Mouse (Mus musculus): ENCODE measurements around the gene Gpsm3. TPM values are rescaled to one million over a fixed set of nuclear protein-coding genes. Genes with fewer than 3 reads are reported as not detected.

Gene Gpsm3
- polyA plus RNA-seq, 1 experiment, result 4.2 TPM

DNA sequence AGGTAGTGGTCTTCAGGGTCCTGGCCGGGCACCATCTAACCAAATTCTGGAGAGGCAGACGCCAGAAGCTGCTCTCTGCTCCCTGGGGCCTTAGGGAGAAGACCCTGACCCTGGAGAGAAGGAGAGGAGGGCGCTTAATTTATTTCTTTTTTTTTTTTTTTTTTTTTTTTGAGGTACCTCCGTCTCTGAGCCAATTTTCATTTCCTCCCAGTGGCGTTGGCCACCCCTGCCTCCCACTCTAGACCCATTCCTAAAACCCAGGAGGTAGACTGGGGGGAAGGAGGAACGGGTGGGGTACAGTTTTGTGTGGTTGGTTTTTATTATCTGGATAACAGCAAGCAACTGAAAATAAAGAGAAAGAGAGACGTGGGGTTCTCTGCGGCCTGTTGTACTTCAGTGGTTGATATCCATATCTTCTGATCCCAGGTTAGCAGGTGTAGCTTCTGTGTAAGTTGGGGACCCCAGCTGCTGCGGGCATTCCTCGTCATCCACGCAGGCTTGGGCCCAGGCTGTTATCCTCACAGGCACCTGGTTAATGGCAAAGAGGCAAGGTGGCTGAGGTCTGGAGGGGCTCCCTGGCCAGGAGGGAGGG, 23.5 kb downstream of the Gpsm3 start:
- Histone ChIP-seq H3K36me3 (ENCODE audit: control insufficient read depth, insufficient read depth, low read length, poor library complexity, severe bottlenecking) (no peaks in the 10 kb centered on the region), H3K4me3 (ENCODE audit: low read depth, low read length) (no peak overlapping the region), H3K27ac (ENCODE audit: insufficient read depth, low read length) (no peak overlapping the region), H3K9me3 (replicated peaks; ENCODE audit: control insufficient read depth, insufficient read depth, low read length, poor library complexity, severe bottlenecking) (no peaks in the 10 kb centered on the region), H3K27me3 (ENCODE audit: control insufficient read depth, insufficient read depth, low read length, poor library complexity, severe bottlenecking) (no peaks in the 10 kb centered on the region), H3K4me1 (ENCODE audit: control insufficient read depth, insufficient read depth, low read length) (no peaks in the 10 kb centered on the region), H3K9ac (ENCODE audit: low read depth, poor library complexity, severe bottlenecking) (no peak overlapping the region)
- TF ChIP-seq CTCF (IDR thresholded peaks at IDR 0.05; ENCODE audit: low read depth, low read length) (no peak), POLR2A (IDR thresholded peaks at IDR 0.05; ENCODE audit: insufficient read depth, low read length) (no peak), EP300 (IDR thresholded peaks at IDR 0.05; ENCODE audit: insufficient read depth, low read depth, low read length) (no peak)

DNA sequence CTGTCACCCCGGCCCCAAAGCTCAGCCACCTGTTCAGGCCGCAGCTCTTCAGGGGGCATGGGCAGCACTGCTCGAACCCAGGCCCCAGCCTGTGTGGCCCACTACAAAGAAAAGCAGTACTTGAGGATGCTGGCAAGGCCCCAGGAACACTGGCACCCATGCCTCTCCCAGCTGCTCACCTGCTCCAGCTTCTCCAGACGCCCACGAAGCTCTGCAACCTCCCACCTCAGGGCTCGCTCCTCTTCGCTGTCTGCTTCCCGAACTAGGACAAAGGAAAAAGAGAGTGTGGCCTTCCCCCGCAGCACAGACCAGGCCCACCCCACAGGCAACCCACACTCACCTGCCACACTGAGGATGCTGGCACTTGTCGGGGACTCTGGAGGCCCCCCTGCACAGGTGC, 24.2 kb downstream of the Gpsm3 start:
- no peaks in the 10 kb centered on the region for H3K36me3 ChIP-seq (ENCODE audit: control insufficient read depth, insufficient read depth, low read length, poor library complexity, severe bottlenecking)
- no peaks in the 10 kb centered on the region for H3K9me3 ChIP-seq (replicated peaks; ENCODE audit: control insufficient read depth, insufficient read depth, low read length, poor library complexity, severe bottlenecking)
- TF ChIP-seq CTCF (IDR thresholded peaks at IDR 0.05; ENCODE audit: low read depth, low read length) (no peak), POLR2A (IDR thresholded peaks at IDR 0.05; ENCODE audit: insufficient read depth, low read length) (no peak), EP300 (IDR thresholded peaks at IDR 0.05; ENCODE audit: insufficient read depth, low read depth, low read length) (no peak)
- no peaks in the 10 kb centered on the region for H3K4me1 ChIP-seq (ENCODE audit: control insufficient read depth, insufficient read depth, low read length)
- H3K9ac ChIP-seq (ENCODE audit: low read depth, poor library complexity, severe bottlenecking), result no peak overlapping the region
- no peaks in the 10 kb centered on the region for H3K27me3 ChIP-seq (ENCODE audit: control insufficient read depth, insufficient read depth, low read length, poor library complexity, severe bottlenecking)
- no peak overlapping the region for H3K4me3 ChIP-seq (ENCODE audit: low read depth, low read length)
- no peak overlapping the region for H3K27ac ChIP-seq (ENCODE audit: insufficient read depth, low read length)

DNA sequence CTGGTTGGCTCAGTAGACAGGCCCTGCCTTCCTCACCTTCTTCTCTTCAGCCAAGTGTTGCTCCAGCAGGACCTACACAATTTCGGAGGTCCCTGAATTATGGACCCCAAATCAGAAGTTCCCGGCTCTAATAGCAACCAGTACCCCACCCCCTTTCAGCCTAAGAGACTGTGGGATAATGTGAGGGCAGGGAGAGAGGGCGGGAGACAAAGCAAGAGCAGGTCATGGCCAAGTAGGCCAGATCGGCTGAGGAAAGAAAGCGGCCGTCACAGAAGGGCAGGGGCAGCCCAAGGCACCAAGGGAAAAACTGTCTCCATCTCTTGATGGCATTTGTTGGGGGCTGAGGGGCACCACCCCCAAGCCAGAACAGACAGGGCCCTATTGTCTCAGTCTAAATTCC, 26.3 kb downstream of the Gpsm3 start, which contains the start of gene Egfl8:
Gene Egfl8 (minus strand): TSS at position 101 of the 400 bp plus-strand sequence.
- Histone ChIP-seq H3K27ac (ENCODE audit: insufficient read depth, low read length) (no peak within 1 kb of the TSS), H3K36me3 (ENCODE audit: control insufficient read depth, insufficient read depth, low read length, poor library complexity, severe bottlenecking) (no peaks in the 10 kb centered on the region), H3K9ac (ENCODE audit: low read depth, poor library complexity, severe bottlenecking) (no peak within 1 kb of the TSS), H3K9me3 (replicated peaks; ENCODE audit: control insufficient read depth, insufficient read depth, low read length, poor library complexity, severe bottlenecking) (no peaks in the 10 kb centered on the region), H3K27me3 (ENCODE audit: control insufficient read depth, insufficient read depth, low read length, poor library complexity, severe bottlenecking) (no peaks in the 10 kb centered on the region), H3K4me3 (ENCODE audit: low read depth, low read length) (no peak within 1 kb of the TSS), H3K4me1 (ENCODE audit: control insufficient read depth, insufficient read depth, low read length) (no peaks in the 10 kb centered on the region)
- TF ChIP-seq POLR2A (IDR thresholded peaks at IDR 0.05; ENCODE audit: insufficient read depth, low read length) (no peak), CTCF (IDR thresholded peaks at IDR 0.05; ENCODE audit: low read depth, low read length) (no peak), EP300 (IDR thresholded peaks at IDR 0.05; ENCODE audit: insufficient read depth, low read depth, low read length) (no peak)

DNA sequence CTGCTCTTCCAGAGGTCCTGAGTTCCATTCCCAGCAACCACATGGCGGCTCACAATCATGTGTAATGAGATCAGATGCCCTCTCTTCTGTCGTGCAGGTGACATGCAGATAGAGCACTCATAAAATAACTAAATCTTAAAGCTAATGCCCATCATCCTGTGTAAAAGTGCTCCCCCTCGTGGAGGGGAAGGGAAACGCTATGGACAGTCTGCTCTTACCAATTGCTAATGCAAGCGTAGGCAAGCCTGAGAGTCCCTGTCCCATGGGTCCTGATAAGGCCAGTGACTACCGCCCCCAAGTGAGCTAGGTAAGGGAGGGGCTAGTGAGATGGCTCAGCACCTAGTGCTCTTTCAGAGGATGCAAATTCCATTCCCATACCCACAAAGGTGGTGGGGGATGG, 29.4 kb downstream of the Gpsm3 start:
- H3K36me3 ChIP-seq (ENCODE audit: control insufficient read depth, insufficient read depth, low read length, poor library complexity, severe bottlenecking), result no peaks in the 10 kb centered on the region
- no peaks in the 10 kb centered on the region for H3K9me3 ChIP-seq (replicated peaks; ENCODE audit: control insufficient read depth, insufficient read depth, low read length, poor library complexity, severe bottlenecking)
- peak; percentile 58 for TF ChIP-seq CTCF (IDR thresholded peaks at IDR 0.05; ENCODE audit: low read depth, low read length)
- TF ChIP-seq POLR2A (IDR thresholded peaks at IDR 0.05; ENCODE audit: insufficient read depth, low read length), result no peak
- TF ChIP-seq EP300 (IDR thresholded peaks at IDR 0.05; ENCODE audit: insufficient read depth, low read depth, low read length), result 0 out of 2 replicates have a peak, but pooled peaks have one; percentile 35
- H3K27ac ChIP-seq (ENCODE audit: insufficient read depth, low read length), result no peak overlapping the region
- H3K4me1 ChIP-seq (ENCODE audit: control insufficient read depth, insufficient read depth, low read length), result no peaks in the 10 kb centered on the region
- H3K4me3 ChIP-seq (ENCODE audit: low read depth, low read length), result no peak overlapping the region
- no peaks in the 10 kb centered on the region for H3K27me3 ChIP-seq (ENCODE audit: control insufficient read depth, insufficient read depth, low read length, poor library complexity, severe bottlenecking)
- H3K9ac ChIP-seq (ENCODE audit: low read depth, poor library complexity, severe bottlenecking), result no peak overlapping the region

DNA sequence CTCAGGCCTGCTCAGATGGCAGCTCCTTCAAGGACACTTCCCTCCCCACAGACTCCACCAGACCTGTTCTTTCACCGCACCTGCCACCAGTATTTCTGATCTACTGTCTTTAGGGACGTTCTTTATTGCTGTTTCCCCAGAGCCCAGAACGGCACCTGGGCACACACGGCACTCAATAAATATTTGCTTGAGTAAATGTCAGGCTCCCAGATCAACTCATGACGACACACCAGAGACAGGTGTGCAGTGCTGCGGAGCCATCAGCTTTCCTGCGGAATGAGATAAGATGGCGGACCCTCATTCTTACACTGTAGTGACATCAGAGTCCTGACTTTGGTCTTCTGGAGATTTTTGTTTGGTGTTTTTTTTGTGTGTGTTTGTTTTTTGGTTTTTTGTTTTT, 31.4 kb downstream of the Gpsm3 start:
- no peaks in the 10 kb centered on the region for H3K36me3 ChIP-seq (ENCODE audit: control insufficient read depth, insufficient read depth, low read length, poor library complexity, severe bottlenecking)
- H3K27me3 ChIP-seq (ENCODE audit: control insufficient read depth, insufficient read depth, low read length, poor library complexity, severe bottlenecking), result no peaks in the 10 kb centered on the region
- H3K4me1 ChIP-seq (ENCODE audit: control insufficient read depth, insufficient read depth, low read length), result peaks cover 1% of the 10 kb centered on the region
- no peaks in the 10 kb centered on the region for H3K9me3 ChIP-seq (replicated peaks; ENCODE audit: control insufficient read depth, insufficient read depth, low read length, poor library complexity, severe bottlenecking)
- TF ChIP-seq POLR2A (IDR thresholded peaks at IDR 0.05; ENCODE audit: insufficient read depth, low read length) (no peak), EP300 (IDR thresholded peaks at IDR 0.05; ENCODE audit: insufficient read depth, low read depth, low read length) (no peak), CTCF (IDR thresholded peaks at IDR 0.05; ENCODE audit: low read depth, low read length) (no peak)
- H3K9ac ChIP-seq (ENCODE audit: low read depth, poor library complexity, severe bottlenecking), result no peak overlapping the region
- no peak overlapping the region for H3K27ac ChIP-seq (ENCODE audit: insufficient read depth, low read length)
- H3K4me3 ChIP-seq (ENCODE audit: low read depth, low read length), result no peak overlapping the region

DNA sequence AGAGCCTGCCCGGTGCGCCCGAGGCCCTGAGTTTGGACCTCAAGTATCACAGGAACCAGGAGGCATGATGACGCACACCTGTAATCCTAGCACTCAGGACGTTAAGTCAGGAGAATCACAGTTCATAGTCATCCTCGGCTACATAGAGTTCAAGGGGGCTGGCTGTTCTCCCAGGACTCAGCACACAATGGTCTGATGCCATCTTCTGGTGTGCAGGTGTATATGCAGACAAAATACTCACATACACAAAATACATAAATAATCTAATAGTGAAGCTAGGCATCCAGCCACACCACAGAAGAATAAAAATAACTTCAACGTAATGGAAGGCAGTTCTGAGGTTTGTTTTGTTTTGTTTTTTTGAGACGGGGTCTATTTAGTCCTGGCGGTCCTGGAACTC, 33.6 kb downstream of the Gpsm3 start:
- Histone ChIP-seq H3K4me1 (ENCODE audit: control insufficient read depth, insufficient read depth, low read length) (peaks cover 1% of the 10 kb centered on the region), H3K4me3 (ENCODE audit: low read depth, low read length) (no peak overlapping the region), H3K27ac (ENCODE audit: insufficient read depth, low read length) (no peak overlapping the region), H3K9ac (ENCODE audit: low read depth, poor library complexity, severe bottlenecking) (no peak overlapping the region), H3K9me3 (replicated peaks; ENCODE audit: control insufficient read depth, insufficient read depth, low read length, poor library complexity, severe bottlenecking) (no peaks in the 10 kb centered on the region), H3K27me3 (ENCODE audit: control insufficient read depth, insufficient read depth, low read length, poor library complexity, severe bottlenecking) (no peaks in the 10 kb centered on the region), H3K36me3 (ENCODE audit: control insufficient read depth, insufficient read depth, low read length, poor library complexity, severe bottlenecking) (no peaks in the 10 kb centered on the region)
- no peak for TF ChIP-seq POLR2A (IDR thresholded peaks at IDR 0.05; ENCODE audit: insufficient read depth, low read length)
- TF ChIP-seq EP300 (IDR thresholded peaks at IDR 0.05; ENCODE audit: insufficient read depth, low read depth, low read length), result no peak
- peak; percentile 32 for TF ChIP-seq CTCF (IDR thresholded peaks at IDR 0.05; ENCODE audit: low read depth, low read length)

All from ES-Bruce4 (cell line).